Mouse (Mus musculus): ENCODE results near the gene Lax1.
"Not testable (repeated sequence)": the region's sequence is repeated elsewhere in the genome, so short reads cannot be mapped to it uniquely, and the experiment has no call there.

The Lax1 gene

DNA sequence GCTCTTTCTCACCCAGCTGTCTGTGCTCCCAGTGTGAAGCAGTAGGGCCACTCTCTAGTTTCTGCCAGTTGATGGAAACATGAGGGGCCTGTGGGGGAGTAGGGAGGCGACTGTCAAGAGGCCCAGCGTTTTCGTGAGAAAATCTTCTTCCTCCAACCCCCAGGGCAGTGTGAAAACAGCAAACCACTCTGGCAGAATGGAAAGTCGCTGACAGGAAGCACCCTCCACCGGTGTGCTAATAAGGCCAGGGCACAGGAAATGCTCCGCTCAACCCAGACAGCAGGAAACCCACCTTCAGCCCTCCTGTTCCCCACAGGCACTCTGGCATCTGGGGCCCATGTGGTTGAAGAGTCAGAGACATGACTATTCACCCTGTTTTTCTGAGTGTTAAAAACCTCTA lies at the start of gene Lax1:
TSS of gene Lax1 (minus strand) at position 212 of the 400 bp plus-strand sequence.
- DNase-seq (ENCODE audit: low spot score), result no peak

DNA sequence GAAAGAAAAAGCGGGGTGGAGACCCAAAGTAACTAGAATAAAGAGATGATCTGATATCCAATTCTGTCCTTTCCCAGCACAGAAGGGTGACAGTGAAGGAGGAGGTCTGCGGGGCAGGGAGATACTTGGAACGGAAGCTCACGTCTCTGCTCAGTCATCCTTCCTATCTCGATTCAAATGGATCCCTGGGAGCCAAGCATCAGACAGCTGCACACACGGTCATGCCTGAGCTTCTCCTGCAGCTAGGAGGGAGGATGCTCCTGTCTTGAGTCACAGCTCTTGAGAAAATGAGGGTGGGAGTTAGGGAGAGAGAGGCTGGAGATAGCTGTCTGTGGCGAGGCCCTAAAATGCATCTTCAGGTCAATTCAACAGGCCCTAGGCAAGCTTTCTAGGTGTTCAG lies 46.8 kb upstream of the Lax1 start:
- DNase-seq (ENCODE audit: low spot score), result no peak

DNA sequence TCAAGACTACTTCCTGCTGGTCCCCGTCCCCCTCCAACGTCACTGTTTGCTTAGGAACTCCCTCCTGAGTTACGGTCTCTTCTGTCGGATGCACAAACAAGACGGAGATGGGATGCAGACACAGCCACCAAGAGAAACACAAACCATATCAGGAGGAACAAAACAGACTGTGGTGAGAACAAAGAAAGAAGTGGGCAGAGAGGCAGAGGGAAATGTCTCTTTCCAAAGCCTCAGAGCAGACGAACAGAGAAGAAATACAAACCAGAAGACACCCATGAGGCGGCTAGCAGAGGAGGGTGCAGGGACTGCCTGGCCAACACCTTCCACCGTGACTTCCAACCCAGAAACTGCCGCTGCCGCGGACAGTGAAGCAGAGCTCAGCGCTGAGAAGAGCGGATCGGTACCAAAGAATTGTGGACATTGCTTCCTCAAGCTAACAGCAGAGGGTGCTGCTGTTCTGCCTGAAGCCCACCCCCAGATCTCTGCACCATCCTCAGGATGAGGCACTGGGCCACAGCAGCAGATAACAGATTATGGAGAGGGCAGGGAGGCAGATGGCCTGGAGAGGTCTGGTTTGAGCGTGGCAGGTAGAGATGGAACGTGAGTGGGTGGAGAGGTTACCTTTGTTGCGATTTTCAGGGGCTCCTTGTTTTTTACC lies 46.2 kb upstream of the Lax1 start:
- DNase-seq (ENCODE audit: low spot score), result peak; percentile 63

DNA sequence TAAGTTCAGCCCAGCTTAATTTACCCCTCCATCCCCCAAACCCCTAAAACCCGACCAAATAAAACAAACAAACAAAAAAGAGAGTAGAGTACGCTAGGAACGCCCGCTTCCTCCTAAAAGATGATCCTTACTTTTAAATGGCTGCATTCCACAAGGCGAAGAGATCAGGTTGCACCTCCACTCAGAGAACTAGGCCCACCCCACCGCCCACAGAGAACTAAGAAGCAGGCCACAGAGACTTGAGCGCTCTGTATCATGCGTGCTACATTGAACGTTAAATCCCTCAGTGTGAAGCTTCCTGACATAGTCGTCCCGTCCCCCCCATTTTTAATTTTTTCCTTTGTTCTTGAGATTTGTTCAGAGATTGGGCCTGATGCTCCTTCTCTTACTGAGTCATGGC lies 42.9 kb upstream of the Lax1 start:
- DNase-seq (ENCODE audit: low spot score), result no peak

DNA sequence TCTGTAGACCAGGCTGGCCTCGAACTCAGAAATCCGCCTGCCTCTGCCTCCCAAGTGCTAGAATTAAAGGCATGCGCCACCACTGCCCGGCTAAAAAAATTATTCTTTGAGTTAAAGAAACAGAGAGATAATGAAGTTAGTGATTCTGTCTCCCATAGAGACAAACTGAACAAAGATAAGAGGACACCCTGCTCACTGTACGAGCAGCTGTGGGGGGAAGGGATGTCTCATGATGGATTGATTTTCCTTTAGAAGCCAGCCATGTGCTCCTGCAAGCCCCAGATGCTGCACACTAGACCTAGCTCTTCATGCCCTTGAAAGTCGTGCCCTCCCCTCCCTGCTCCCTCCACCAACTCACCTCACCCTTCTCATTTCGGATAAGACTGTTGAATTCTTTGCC lies 38.4 kb upstream of the Lax1 start:
- no peak for DNase-seq (ENCODE audit: low spot score)

DNA sequence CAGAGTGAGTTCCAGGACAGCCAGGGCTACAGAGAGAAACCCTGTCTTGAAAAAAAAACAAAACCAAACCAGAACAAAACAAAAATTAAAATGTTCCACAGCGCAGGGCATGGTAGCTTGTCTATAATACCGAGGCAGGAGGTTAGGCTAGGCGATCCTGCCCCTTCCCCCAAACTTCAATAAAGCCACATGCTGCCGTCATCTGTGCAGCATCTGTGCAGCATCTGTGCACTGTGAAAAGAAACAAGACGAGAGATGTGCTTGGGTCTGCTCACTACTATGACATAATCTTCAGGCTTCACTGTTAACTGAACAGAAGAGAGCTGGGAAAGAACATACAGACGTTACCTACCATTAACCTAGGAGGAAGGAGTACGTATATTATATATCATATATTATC lies 30.4 kb upstream of the Lax1 start:
- no peak for DNase-seq (ENCODE audit: low spot score)

DNA sequence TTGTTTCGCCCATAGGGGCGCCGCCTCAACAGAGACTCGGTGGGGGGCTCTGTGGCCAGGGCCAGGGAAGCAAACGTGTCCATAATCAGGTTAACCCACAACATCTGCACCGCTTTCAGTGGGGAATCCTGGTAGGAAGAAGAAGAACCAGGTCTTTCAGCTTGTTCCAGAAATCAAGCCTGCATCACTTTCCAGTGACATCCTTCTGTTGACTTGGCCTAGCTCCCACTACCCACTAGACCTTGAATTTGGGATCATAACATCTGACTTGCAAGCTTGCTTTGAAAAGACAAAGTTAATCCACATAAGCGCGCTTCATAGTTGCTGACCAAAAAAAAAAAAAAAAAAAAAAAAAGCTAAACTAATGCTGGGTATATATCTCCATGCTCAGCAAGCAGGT lies 28.9 kb upstream of the Lax1 start:
- no peak for DNase-seq (ENCODE audit: low spot score)

DNA sequence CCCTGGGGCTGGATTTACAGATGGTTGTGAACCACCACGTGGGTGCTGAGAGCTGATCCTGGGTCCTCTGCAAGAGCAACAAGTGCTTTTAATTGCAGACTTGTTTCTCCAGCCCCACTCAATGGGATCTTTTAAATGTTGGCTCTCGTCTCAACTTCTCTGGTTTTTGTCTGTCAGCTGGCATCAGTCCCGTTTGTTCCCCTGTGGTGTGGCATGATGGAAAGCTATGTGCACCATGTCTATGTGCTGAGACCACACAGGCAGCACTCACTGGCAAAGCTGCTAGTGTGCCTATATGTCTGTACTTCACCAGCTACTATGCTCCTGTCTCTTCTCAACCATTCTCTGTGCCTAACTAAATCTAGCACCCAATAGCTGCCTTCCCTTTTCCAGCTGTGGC lies 28.4 kb upstream of the Lax1 start:
- DNase-seq (ENCODE audit: low spot score), result no peak

GRCm38 (mm10) chr1:133716464-133716863 lies 26.6 kb upstream of the Lax1 start:
- DNase-seq (ENCODE audit: low spot score), result peak; percentile 52

DNA sequence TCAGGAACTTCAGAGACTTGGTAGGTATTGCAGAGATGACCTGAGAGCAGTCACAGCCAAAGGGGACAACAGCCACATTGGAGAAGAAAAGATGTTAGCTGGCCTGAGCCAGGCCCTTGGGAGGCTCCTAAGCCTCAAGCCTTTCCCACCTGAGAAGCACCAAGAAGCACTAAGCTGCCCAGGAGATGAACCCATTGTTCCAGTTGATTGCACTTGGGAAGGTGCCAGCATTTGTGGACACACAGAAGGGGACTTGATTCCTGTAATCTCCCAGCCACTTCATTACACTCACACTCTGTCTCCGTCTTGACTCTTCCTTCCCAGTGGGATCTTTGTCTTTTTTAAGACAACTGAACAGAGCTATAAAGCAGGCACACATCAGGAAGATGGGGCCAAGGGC lies 25.3 kb upstream of the Lax1 start:
- no peak for DNase-seq (ENCODE audit: low spot score)

- DNase-seq (ENCODE audit: low spot score), result no peak
Measured at GRCm38 (mm10) chr1:133713009-133713370, 23.1 kb upstream of the Lax1 start.

DNA sequence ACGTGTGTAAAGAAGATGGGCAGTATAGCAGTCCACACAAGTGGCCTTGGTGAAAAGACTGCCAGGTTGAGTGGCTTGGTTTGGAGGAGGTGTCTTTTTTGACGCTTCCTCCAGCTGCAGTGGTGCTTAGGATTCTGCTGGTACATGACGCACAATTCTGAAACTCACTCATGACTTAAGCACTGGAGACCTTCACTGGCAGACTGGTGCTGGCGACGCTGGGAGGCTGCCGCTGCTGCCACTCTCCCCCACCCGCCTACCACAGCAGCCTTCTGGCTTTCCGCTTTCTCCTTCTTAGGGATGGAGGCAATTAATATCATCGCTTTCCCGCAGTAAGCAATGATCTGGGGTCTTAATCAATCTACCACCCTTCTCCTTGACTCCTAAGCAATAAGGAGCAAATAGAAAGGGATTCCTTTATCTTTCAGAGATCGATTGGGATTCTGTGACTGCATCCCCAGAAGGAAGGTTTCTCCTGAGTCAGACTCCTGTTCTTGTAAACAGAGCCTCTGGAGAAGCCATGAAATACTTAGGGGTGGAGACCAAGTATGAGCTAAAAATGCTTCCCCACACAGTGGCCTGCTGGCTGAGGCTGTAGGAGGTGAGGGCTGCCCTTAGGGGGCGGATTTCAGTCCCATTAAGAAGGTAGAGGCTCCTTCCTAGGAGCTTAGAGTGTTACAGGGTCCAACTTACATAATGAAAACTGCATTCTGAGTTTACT lies 22.5 kb upstream of the Lax1 start:
- DNase-seq (ENCODE audit: low spot score), result no peak

DNA sequence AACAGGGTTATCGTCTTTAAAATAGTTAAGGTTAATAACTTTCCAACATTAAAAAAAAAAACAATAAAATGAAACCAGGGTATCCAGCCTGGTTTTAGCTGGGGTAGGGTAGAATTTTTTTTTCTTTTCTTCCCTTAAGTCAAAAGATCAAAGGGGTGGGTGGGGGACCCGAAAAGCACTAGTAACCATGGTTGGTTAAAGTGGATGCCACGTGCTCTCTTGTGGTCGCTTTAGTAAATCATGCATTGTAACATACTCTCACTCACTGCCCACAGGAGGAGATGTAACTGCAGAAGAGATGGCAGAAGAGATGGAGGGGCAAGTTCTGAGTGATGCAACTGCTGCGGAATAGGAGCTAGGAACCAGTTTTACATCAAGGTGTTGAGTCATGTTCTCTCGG lies 21.5 kb upstream of the Lax1 start:
- no peak for DNase-seq (ENCODE audit: low spot score)

DNA sequence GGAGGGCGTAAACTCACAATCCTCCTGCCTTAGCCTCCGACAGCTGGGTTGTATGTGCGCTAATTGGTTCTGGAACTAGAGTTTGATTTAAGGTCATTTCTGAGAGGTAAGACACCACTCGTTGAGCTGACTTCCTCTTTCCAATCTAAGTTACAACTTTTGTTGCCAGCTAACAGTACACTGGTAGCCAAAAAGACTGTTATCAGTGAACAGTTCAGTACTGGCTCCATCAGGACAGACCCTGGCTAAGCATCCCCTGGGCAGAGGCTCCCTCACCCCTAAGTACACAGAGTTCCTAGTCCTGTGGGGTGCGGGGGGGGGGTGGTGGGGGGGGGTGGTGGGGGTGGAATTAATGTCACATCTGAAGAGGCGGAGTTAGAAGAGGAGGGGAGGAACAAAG lies 21.0 kb upstream of the Lax1 start:
- no peak for DNase-seq (ENCODE audit: low spot score)

GRCm38 (mm10) chr1:133709292-133709691 lies 19.4 kb upstream of the Lax1 start:
- no peak for DNase-seq (ENCODE audit: low spot score)

DNA sequence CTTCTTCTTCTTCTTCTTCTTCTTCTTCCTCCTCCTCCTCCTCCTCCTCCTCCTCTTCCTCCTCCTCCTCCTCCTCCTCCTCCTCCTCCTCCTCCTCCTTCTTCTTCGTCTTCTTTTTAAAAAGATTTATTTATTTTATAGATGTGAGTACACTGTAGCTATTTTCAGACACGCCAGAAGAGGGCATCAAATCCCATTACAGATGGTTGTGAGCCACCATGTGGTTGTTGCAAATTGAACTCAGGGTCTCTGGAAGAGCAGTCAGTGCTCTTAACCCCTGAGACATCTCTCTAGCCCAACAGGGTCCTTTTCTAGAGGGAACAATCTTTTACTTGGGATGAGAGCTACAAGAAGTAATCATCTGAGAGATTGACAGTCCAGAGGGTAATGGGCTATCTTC lies 11.9 kb upstream of the Lax1 start:
- DNase-seq (ENCODE audit: low spot score), result not testable (repeated sequence)

GRCm38 (mm10) chr1:133697935-133698620 lies 8.2 kb upstream of the Lax1 start:
- DNase-seq (ENCODE audit: low spot score), result no peak

- peak; percentile 62 for DNase-seq (ENCODE audit: low spot score)
Measured at GRCm38 (mm10) chr1:133695901-133696300, 6.0 kb upstream of the Lax1 start.

- DNase-seq (ENCODE audit: low spot score), result no peak
Measured at GRCm38 (mm10) chr1:133694876-133695275, 5.0 kb upstream of the Lax1 start.

DNA sequence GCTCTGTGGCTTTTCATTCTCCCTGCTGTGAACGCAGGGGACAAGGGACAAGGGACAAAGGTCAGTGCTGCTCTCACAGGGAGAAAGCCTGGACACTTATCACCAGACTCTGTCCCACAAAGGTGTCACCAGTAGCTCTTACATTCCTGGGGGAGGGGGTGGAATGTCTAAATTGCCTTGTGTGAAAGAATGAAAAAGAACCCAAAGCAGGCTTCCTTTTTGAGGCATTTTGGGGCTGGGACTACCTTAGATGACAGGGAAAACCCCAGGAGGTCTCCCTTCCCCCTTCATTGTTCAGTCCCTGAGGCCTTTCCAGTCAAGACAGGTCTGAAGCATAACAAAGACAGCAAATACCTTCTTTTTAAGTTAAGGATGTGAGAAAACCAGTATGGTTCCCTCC lies 4.4 kb upstream of the Lax1 start:
- no peak for DNase-seq (ENCODE audit: low spot score)

GRCm38 (mm10) chr1:133693536-133694114 lies 3.7 kb upstream of the Lax1 start:
- no peak for DNase-seq (ENCODE audit: low spot score)

- no peak for DNase-seq (ENCODE audit: low spot score)
Measured at GRCm38 (mm10) chr1:133692195-133692594, 2.3 kb upstream of the Lax1 start.

DNA sequence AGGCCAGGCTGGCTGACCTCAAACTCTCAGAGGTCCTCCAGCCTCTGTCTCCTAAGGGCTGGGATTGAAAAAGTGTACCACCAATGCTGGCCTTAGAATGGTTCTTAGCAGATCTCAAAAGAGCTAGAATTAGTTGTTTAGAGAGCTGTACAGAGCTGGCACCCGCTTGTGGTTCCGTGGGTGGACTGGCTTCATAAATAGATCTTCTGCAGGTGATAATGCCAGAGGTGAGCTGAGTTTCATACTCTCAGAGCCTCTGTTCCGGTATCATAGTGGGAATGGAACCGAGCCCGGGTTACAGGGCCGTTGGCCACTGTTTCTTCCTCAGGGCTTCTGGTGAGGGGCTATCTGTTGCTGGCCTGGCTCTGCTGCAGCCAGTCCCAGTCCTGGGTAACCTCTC lies 1.1 kb upstream of the Lax1 start:
- DNase-seq (ENCODE audit: low spot score), result no peak
